ENCODE assay signal across 24 mouse cellular contexts in the genomic region with DNA sequence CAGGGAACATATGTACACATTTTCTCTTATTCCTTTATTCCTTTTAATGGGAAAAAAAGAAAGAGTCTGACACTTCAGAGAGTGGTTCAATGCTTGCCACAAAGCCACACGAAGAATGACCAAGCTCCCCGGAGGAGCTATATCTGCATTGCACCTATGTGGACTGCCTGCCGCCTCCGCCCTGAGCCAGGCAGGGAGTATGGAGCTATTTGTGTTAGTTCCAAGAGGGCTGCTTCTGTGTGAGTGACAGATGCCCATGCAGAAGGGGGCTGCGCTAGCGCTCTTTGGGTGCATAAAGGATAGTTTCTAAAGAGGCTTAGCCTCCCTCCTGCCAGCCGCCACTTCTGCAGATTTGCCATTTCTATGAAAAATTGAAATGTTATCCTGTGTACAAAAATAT.
DNase-seq lines count a peak whose midpoint lies in the region; ATAC-seq lines count a peak whose summit lies in the region.
"Had no signal": no experiment of that assay in that cellular context is flagged by ENCODE, and none has a peak within 500 bp of the region (broad histone marks: within the 10 kb centered on the region; RNA-seq: fewer than 3 reads in every experiment).

No protein-coding gene starts in this region.

- H3K4me2 ChIP-seq in embryonic facial prominence, embryonic 12.5 days (replicated peaks): no peak overlapping the region
- no peak overlapping the region for H3K4me2 ChIP-seq in hindbrain, embryonic 11.5 days (replicated peaks; ENCODE audit: low read depth, low read length)
- H3K4me2 ChIP-seq: embryonic facial prominence, embryonic 13.5 days; hindbrain, embryonic 14.5 days; intestine, embryonic 15.5 days; limb, embryonic 13.5 days; liver, embryonic 12.5 days; lung, embryonic 14.5 days; midbrain, embryonic 12.5 days; neural tube, embryonic 15.5 days had no signal

- H3K27ac ChIP-seq in embryonic facial prominence, embryonic 12.5 days: peak overlapping the region; percentile 11; the same call in 1 of the 2 replicates
- H3K27ac ChIP-seq in embryonic facial prominence, embryonic 10.5 days (replicated peaks): no peak overlapping the region
- H3K27ac ChIP-seq in hindbrain, embryonic 11.5 days (ENCODE audit: low read depth, low read length): no peak overlapping the region
- H3K27ac ChIP-seq: embryonic facial prominence, embryonic 13.5 days; gastrocnemius, adult 2 months; intestine, embryonic 15.5 days; limb, embryonic 13.5 days; liver, embryonic 12.5 days; midbrain, embryonic 12.5 days; neural tube, embryonic 15.5 days had no signal

- no peaks in the 10 kb centered on the region for H3K36me3 ChIP-seq in embryonic facial prominence, embryonic 12.5 days
- no peaks in the 10 kb centered on the region for H3K36me3 ChIP-seq in embryonic facial prominence, embryonic 10.5 days (replicated peaks)
- no peaks in the 10 kb centered on the region for H3K36me3 ChIP-seq in hindbrain, embryonic 11.5 days (ENCODE audit: control insufficient read depth, insufficient read depth, low read length)
- H3K36me3 ChIP-seq: embryonic facial prominence, embryonic 13.5 days; intestine, embryonic 15.5 days; limb, embryonic 13.5 days; liver, embryonic 12.5 days; midbrain, embryonic 12.5 days; neural tube, embryonic 15.5 days had no signal

- no peak overlapping the region for H3K4me3 ChIP-seq in embryonic facial prominence, embryonic 12.5 days
- no peak overlapping the region for H3K4me3 ChIP-seq in embryonic facial prominence, embryonic 10.5 days
- no peak overlapping the region for H3K4me3 ChIP-seq in hindbrain, embryonic 11.5 days (ENCODE audit: low read depth, low read length)
- H3K4me3 ChIP-seq: embryonic facial prominence, embryonic 13.5 days; erythroblast, embryonic 14.5 days; gastrocnemius, adult 2 months; intestine, embryonic 15.5 days; limb, embryonic 13.5 days; liver, embryonic 12.5 days; midbrain, embryonic 12.5 days; neural tube, embryonic 15.5 days had no signal

- H3K9ac ChIP-seq in embryonic facial prominence, embryonic 12.5 days: no peak overlapping the region
- H3K9ac ChIP-seq in hindbrain, embryonic 11.5 days (ENCODE audit: low read depth, low read length): no peak overlapping the region
- H3K9ac ChIP-seq: embryonic facial prominence, embryonic 13.5 days; hindbrain, embryonic 14.5 days; intestine, embryonic 15.5 days; limb, embryonic 13.5 days; liver, embryonic 12.5 days; lung, embryonic 14.5 days; midbrain, embryonic 12.5 days; neural tube, embryonic 15.5 days had no signal

- no peaks in the 10 kb centered on the region for H3K27me3 ChIP-seq in embryonic facial prominence, embryonic 12.5 days
- no peaks in the 10 kb centered on the region for H3K27me3 ChIP-seq in embryonic facial prominence, embryonic 10.5 days (replicated peaks; ENCODE audit: low read depth, poor library complexity, severe bottlenecking)
- no peaks in the 10 kb centered on the region for H3K27me3 ChIP-seq in hindbrain, embryonic 11.5 days (ENCODE audit: control insufficient read depth, insufficient read depth, low read length)
- H3K27me3 ChIP-seq: embryonic facial prominence, embryonic 13.5 days; intestine, embryonic 15.5 days; limb, embryonic 13.5 days; liver, embryonic 12.5 days; midbrain, embryonic 12.5 days; neural tube, embryonic 15.5 days had no signal

- DNase-seq in embryonic facial prominence, embryonic 10.5 days (ENCODE audit: low spot score): no peak
- peak; percentile 19 for DNase-seq in layer of hippocampus, adult 9-11 months
- no peak for DNase-seq in layer of hippocampus, adult 9-10 months (ENCODE audit: low spot score)
- peak; percentile 11 to 16 for DNase-seq in right cerebral cortex, adult 2 months (ENCODE audit: low spot score in 2 of 2)
- no peak for DNase-seq in right cerebral cortex, postnatal 36 days (ENCODE audit: low spot score in 2 of 2)
- DNase-seq in hindbrain, embryonic 11.5 days (ENCODE audit: low spot score): no peak
- DNase-seq: adrenal gland, postnatal 14 days; cerebellum, postnatal 10 days; gastrocnemius, adult 2 months; kidney, adult 8-10 months; kidney, postnatal 10 days; lung, embryonic 14.5 days; thymus, adult 18-20 months; thymus, postnatal 36 days had no signal

- peaks cover 16% of the 10 kb centered on the region for H3K4me1 ChIP-seq in embryonic facial prominence, embryonic 12.5 days
- H3K4me1 ChIP-seq in embryonic facial prominence, embryonic 10.5 days: peaks cover 22% of the 10 kb centered on the region
- no peaks in the 10 kb centered on the region for H3K4me1 ChIP-seq in hindbrain, embryonic 11.5 days (replicated peaks; ENCODE audit: control insufficient read depth, insufficient read depth, low read length)
- H3K4me1 ChIP-seq: intestine, embryonic 15.5 days; liver, embryonic 12.5 days; midbrain, embryonic 12.5 days had no signal

- ATAC-seq in embryonic facial prominence, embryonic 12.5 days (ENCODE audit: insufficient number of reproducible peaks, insufficient read depth, low FRiP score, low TSS enrichment): no peak
- ATAC-seq in hindbrain, embryonic 11.5 days (ENCODE audit: low FRiP score): no peak
- ATAC-seq: forebrain, embryonic 14.5 days; intestine, embryonic 15.5 days; liver, embryonic 12.5 days had no signal

- WGBS in embryonic facial prominence, embryonic 12.5 days: 82% methylated on average over 7 of the region's 7 CpGs
- WGBS in embryonic facial prominence, embryonic 10.5 days: 86% methylated on average over 7 of the region's 7 CpGs
- WGBS in hindbrain, embryonic 11.5 days: 84% methylated on average over 7 of the region's 7 CpGs

- no peaks in the 10 kb centered on the region for H3K9me3 ChIP-seq in embryonic facial prominence, embryonic 12.5 days
- no peaks in the 10 kb centered on the region for H3K9me3 ChIP-seq in embryonic facial prominence, embryonic 10.5 days
- no peaks in the 10 kb centered on the region for H3K9me3 ChIP-seq in hindbrain, embryonic 11.5 days (ENCODE audit: control insufficient read depth, low read length)
- H3K9me3 ChIP-seq: embryonic facial prominence, embryonic 13.5 days; intestine, embryonic 15.5 days; limb, embryonic 13.5 days; liver, embryonic 12.5 days; midbrain, embryonic 12.5 days; neural tube, embryonic 15.5 days had no signal

Comparison
In these comparisons a context has a peak if more than half of its experiments do, and no peak if none do; other contexts are left out.
1. DNase-seq: peak in layer of hippocampus, adult 9-11 months (single experiment) and right cerebral cortex, adult 2 months (2 of 2); none in embryonic facial prominence, embryonic 10.5 days (single experiment), layer of hippocampus, adult 9-10 months (single experiment), right cerebral cortex, postnatal 36 days (0 of 2) and hindbrain, embryonic 11.5 days (single experiment).